Mouse (Mus musculus): ENCODE measurements around the gene Klhl31.

GRCm38 (mm10) chr9:77620482-77620881 is 15.8 kb upstream of the Klhl31 start:
- TF ChIP-seq CTCF (IDR thresholded peaks at IDR 0.05; ENCODE audit: insufficient read depth, low read depth, low read length) (no peak), POLR2A (IDR thresholded peaks at IDR 0.05; ENCODE audit: insufficient read depth, low read depth, low read length) (no peak)
